Mouse (Mus musculus) skeletal muscle tissue, adult 2 months (tissue): ENCODE data around the gene Caskin2.

ENCODE experiments used
- DNase-seq: peaks from one replicate; pipeline ENCODE4 v3.0.0-alpha.2; 2012; ENCODE audit warnings: low read depth, low spot score

Caskin2 gene

GRCm38 (mm10) chr11:115806154-115806553, 7.3 kb downstream of the Caskin2 start:
- DNase-seq, result no peak

DNA sequence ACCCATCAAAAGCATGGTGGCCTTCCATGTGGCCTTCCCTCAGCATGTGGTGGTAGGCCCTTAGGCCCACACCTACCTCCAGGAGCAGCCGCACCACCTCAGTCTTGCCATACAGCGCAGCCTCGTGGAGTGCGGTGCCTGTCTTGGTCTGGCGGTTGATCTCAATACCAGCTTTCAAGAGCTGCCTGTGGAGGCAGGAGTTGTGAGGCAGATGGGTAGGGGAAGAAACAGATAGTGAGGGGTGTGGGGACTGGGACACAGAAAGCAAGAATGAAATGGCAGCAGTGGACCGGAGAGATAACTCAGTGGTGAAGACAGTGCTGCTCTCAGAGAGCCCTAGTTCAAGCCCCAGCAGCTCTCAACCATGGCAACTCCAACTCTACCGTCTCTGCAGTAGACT, 8.4 kb downstream of the Caskin2 start:
- no peak for DNase-seq

GRCm38 (mm10) chr11:115803072-115803709, 10.2 kb downstream of the Caskin2 start:
- DNase-seq, result no peak

DNA sequence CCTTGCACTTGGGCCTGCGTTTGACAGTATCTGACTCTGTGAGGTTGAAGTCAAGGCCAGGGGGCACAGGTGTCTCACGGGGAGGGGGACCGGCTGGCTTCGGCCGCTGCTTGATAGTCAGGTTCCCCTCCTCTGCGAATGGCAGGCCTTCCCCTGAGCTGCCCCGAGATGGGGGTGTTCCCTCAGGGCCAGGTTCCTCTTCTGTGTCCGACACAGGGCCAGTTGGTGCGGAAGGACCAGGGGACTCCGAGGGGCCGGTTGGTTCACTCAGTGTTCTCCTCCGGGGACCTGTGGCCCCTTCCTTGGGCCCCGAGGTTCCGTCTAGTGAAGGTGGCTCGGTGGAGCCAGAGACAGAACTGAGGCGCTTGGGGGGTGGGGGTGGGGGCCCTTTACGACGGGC, 12.5 kb downstream of the Caskin2 start:
- DNase-seq, result no peak

- DNase-seq, result no peak
These were observed 15.8 kb downstream of the Caskin2 start for GRCm38 (mm10) chr11:115797665-115798064.

DNA sequence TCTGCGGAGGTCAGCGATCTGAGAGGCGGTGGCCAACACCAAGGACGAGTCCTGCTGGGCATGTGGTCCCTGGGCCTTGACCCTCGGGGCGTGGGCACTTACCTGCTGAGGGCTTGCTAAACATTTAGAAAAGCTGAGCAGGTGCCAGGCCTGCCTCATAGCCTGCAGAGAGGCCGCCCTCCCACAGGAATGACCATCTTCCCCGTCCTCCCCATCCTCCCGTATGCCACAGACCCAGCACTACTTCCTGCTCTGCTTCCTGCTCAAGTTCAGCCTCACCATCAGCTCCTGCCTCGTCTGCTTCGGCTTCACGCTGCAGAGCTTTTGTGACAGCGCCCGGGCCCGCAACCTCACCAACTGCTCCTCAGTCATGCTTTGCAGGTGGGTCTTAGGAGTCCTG, 16.5 kb downstream of the Caskin2 start:
- DNase-seq, result no peak

DNA sequence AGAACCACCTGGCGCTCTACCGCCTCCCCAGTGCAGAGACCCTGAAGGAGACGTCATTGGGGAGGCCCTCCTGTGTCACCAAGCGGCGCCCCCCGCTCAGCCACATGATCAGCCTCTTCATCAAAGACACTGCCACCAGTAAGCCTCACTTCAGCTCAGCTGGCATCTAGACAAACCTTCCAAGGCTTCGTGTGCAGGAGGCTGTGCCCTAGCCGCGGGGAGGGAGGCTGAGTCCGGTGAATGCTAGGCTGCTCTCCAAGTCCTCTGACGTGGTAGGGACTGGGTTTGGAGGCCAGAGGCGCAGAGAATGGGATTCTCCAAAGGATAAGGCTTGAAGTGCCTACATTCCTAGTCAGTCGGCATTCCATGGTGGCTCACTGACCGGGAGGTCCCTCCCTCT, 21.1 kb downstream of the Caskin2 start:
- DNase-seq, result no peak

- no peak for DNase-seq
These were observed 21.5 kb downstream of the Caskin2 start for GRCm38 (mm10) chr11:115791919-115792318.

DNA sequence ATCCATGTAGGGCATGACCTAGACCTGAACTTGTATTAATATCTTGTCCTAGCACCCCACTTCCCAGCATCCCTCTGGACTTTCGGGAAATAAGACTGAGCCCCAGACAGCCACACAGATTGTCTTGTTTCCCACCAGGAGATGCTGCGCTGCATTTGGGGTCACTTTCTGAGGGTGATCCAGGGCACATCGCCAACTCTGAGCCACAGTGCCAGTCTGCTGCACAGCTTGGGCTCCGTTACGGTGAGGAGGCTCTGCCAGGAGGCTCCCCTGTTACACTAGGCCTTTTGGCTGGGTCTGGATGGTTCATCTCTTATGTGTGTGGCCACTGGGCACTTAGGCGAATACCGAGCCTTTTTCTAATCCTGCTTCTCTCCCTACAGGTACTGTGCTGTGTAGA, 23.7 kb downstream of the Caskin2 start:
- no peak for DNase-seq

DNA sequence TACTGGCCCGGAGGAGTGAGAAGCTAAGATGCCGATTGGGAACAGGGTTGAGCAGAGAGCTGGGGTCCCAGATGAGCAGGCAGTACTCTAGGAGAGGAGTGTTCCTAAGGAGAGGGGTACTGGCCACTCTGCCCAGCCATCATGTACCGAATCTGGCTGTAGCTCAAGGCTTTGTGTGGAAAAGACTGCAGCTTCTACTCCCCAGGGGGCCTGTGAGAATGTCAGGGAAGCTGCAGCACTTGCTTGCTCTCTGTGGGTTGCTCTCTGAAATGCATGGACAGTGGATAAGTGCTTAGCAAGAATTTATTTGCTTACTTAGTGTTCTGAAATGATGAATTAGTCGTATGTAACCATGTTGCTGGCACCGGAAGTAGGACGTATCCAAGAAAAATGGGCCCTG, 27.0 kb downstream of the Caskin2 start:
- no peak for DNase-seq

- no peak for DNase-seq
These were observed 33.0 kb downstream of the Caskin2 start for GRCm38 (mm10) chr11:115780141-115781070.

- DNase-seq, result peak; percentile 77
These were observed 34.3 kb downstream of the Caskin2 start for GRCm38 (mm10) chr11:115779038-115779571.

- DNase-seq, result no peak
These were observed 35.7 kb downstream of the Caskin2 start for GRCm38 (mm10) chr11:115777487-115778335.

- no peak for DNase-seq
These were observed 36.5 kb downstream of the Caskin2 start for GRCm38 (mm10) chr11:115776954-115777353.

DNA sequence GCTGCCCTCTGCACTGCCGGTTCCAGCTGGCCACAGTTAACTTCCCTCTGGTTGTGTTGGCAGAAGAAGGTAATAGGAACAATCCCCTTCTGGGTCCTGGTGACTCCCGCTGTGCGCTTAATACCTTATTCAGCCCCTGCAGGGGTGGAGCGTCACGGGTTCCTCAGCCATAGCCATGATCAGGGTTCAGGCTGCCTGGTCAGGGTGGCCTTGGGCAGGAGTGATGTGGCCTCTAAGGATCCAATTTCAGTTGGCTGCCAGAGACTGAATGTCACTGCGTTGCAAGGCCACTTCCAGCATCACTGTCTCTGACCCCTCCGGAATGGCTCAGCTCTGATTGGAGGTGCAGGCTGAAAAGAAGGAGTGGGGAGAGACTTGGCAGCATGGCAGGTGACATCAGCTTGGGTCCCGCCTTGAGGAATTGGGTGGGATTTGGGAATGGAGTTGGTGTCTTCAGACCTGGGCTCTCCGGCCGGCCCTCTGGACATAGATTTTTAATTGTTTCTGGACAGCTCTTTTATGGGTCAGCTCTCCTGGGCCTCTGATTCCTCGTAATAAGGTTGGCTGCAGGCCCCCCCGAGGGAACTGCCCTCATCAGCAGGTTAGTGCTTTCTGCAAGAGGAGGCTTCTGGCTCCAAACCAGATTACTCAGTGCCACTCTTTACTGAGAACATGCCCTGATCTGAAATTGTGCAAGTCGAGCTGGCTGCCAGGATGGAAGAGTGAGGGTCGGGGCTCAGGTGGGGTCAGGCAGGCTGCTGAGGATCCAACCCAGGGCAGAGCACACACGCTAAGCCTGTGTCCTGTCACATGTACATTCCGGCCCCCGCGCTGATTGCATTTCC, 37.4 kb downstream of the Caskin2 start:
- peak; percentile 87 for DNase-seq

DNA sequence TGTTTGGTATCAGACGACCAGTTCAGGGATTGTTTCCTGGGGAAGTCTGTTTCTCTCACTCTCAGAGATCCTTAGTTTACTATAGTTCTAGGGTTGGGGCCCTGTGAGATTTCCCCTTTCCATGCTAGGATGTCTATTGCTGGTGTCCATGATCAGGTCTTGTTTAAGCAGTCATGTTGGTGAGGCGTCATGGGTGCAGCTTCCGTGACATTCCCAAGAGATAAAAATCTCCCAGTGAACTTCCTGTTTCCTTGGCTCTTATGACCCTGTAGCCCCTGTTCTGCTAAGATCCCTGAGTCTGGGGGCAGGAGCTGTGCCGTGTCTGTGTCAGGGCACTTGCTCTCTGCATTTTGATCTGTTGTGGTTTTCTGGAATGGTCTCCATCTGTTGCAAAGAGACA, 38.8 kb downstream of the Caskin2 start:
- DNase-seq, result no peak

DNA sequence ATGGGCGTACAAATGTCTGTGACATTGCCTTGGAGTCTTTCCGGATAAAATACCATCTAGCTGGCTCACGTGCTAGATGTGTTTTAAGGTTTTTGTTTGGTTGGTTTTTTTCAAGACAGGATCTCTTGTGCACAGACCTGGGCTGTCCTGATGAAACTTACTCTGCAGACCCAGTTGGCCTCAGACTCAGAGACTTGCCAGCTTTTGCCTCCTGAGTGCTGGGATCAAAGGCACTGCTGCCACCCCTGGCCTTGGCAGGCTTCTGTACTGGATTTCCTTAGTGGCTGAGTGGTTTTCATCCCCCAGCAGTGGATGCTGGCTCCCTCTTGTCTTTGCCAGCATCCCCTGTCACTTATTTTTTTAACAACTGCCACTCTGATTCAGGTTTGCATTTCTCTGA, 44.5 kb downstream of the Caskin2 start:
- no peak for DNase-seq

- DNase-seq, result no peak
These were observed 46.5 kb downstream of the Caskin2 start for GRCm38 (mm10) chr11:115766981-115767380.

DNA sequence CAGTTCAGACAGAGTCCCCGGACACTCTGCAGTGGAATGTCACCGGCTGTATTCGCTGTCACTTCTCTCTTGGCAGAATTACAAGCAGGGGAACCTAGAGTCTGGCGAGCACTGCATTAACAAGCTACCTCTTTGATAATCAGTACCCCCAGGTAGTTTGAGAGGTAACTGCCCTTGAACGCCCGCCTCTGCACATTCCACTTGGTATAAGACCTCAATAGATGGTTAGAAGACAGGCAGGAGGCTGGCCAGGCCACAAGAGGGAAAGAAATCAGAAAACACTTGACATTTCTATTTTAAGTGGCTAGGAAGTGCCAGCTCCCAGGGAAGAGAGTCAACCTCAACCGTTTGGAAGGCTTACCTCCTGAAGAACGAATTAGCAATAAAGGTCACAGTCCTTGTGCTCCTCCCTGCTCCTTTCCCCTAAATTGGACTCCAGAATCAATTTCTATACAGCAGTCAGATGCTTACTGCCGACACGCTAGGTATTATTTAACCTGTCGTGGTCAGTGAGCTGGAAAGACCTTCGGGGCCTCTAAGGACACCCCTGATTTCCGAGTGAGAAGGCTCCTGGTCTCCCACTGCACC, 47.0 kb downstream of the Caskin2 start:
- DNase-seq, result peak; percentile 66

DNA sequence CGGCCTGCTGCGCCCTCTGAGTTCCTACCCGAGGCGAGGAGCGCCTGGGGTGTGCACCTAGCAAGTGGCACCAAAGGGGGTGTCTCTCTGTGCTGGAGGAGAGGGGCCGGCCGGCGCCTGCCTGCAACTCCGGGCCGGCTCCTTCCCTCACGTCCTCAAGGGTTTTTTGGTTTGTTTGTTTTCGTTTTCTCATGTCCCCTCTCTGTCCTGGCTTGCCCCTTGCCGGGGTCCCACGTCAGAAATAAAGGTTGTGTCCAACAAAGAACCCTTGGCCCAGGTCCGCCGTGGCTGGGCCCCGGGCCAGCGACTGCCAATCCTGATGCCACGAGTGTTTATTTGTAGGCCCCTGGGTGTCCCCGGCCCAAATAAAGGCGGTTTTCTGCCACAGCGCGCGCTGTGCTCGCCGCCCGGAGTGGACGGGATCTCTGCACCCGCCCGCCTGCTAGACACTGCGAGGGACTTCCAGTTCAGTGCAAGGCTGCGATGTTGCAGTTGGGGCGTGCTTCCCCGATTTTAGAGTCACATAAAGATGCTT, 47.8 kb downstream of the Caskin2 start:
- peak; percentile 44 for DNase-seq
